Mouse (Mus musculus) heart, embryonic 11.5 days (tissue): ENCODE results near the gene Vmn1r45. TPM values are rescaled to one million over a fixed set of nuclear protein-coding genes. Genes with fewer than 3 reads are reported as not detected.

Experiments used
- polyA plus RNA-seq: library from polyadenylated mRNA; unstranded; fragments of >200 nt; fragmentation: Nextera tagmentation; extraction: Ambion mirVana; gene quantifications from 2 replicates; pipeline ENCODE4 v1.2.1, GENCODE M21; 2014

The Vmn1r45 gene
- polyA plus RNA-seq, 1 experiment from 2014 or later = not detected

Other genes starting within 250 kb of the Vmn1r45 start
- not detected in 2 replicates for gene Vmn1r40, start 233.1 kb downstream of the Vmn1r45 start, polyA plus RNA-seq
- not detected in 2 replicates for gene Vmn1r41, start 199.8 kb downstream of the Vmn1r45 start, polyA plus RNA-seq
- not detected in 2 replicates for gene Vmn1r42, start 64.2 kb downstream of the Vmn1r45 start, polyA plus RNA-seq
- not detected in 2 replicates for gene Vmn1r43, start 64.2 kb downstream of the Vmn1r45 start, polyA plus RNA-seq
- gene Vmn1r44, start 56.9 kb downstream of the Vmn1r45 start, polyA plus RNA-seq = not detected in 2 replicates
- not detected in 2 replicates for gene Vmn1r46, start 28.7 kb upstream of the Vmn1r45 start, polyA plus RNA-seq
- gene Vmn1r47, start 75.5 kb upstream of the Vmn1r45 start, polyA plus RNA-seq = not detected in 2 replicates
- gene Vmn1r48, start 96.2 kb upstream of the Vmn1r45 start, polyA plus RNA-seq = not detected in 2 replicates
- not detected in 2 replicates for gene Vmn1r49, start 137.9 kb upstream of the Vmn1r45 start, polyA plus RNA-seq
- not detected in 2 replicates for gene Vmn1r50, start 160.8 kb upstream of the Vmn1r45 start, polyA plus RNA-seq
- not detected in 2 replicates for gene Vmn1r51, start 182.0 kb upstream of the Vmn1r45 start, polyA plus RNA-seq
- not detected in 2 replicates for gene Vmn1r52, start 234.2 kb upstream of the Vmn1r45 start, polyA plus RNA-seq